Mouse (Mus musculus) bone marrow macrophage, adult 2 months (primary cell): Measurements from ENCODE around the gene Tmem136.

Experiments used
- CTCF ChIP-seq: IDR thresholded peaks from 2 replicates; pipeline ENCODE4 v1.5.1; 2012; ENCODE audit warnings: low read depth, mild to moderate bottlenecking, low read length, moderate library complexity
- POLR2A ChIP-seq: IDR thresholded peaks from 2 replicates; pipeline ENCODE4 v1.6.1; 2012; ENCODE audit warnings: mild to moderate bottlenecking, low read depth, low read length, borderline replicate concordance

DNA sequence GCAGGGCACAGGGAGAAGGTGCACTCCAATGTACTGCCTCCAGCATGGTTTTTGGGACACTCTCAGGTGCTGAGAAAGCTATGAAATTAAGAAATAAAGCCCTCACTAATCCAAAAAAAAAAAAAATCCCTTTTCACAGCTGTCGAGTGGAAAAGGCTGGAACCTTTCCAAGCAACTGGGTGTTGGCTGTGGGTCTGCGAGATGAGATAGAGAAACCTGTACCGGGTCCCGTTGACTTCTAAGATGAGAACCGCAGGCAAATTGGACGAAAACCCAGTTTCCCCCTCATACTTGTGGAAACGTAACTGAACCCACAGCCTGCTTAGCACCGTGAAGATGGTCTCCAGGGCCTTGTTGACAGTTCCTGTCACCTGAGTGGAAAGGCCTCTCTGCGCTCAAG lies 34.6 kb upstream of the Tmem136 start:
- no peak for TF ChIP-seq CTCF
- TF ChIP-seq POLR2A: no peak
